Mouse (Mus musculus): ENCODE data around the gene Tnf. TPM values are rescaled to one million over a fixed set of nuclear protein-coding genes. Genes with fewer than 3 reads are reported as not detected.

The Tnf gene
- polyA plus RNA-seq, 1 experiment, result 1.8 TPM

DNA sequence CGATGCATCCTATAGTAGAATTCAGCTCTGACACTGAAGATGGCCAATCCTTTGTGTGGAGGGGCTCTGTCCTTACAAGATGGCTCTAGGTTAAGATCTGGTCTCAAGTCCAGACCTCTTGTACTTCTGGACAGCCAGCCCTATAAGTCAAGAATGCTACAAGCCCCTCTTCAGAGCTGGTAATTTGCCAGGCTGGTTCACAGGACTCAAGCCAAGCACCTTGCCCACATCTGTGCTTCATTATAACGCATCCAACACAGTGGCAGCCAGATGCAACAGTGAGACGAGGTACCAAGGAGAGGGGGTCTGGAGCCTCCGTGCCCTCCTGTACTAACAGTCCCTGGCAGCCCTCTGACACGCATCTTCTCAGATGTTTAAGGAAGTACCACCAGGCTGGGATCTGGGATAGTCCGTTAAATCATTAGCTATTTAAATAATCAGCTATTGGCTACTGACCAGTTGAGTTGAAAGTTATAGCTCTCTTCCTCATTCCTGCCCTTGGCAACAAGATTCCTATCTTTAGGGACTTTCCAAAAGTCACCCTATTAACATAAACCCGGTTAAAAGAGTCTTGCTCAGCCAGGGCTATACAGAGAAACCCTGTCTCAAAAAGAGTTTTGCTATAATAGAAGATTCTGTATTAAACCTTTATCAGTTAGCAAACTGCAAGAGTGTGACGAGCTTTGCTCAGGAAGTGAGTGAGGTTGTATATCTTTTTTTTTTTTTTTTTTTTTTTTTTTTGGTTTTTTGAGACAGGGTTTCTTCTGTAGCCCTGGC lies 27.4 kb downstream of the Tnf start:
- Histone ChIP-seq H3K36me3 (ENCODE audit: control insufficient read depth, insufficient read depth, low read length) (no peaks in the 10 kb centered on the region), H3K27ac (ENCODE audit: insufficient read depth, low read depth, low read length) (peak overlapping the region; percentile 79), H3K4me3 (ENCODE audit: low read depth, low read length) (no peak overlapping the region), H3K4me1 (ENCODE audit: control insufficient read depth, insufficient read depth, insufficient read length, low read length) (peaks cover 18% of the 10 kb centered on the region), H3K27me3 (ENCODE audit: control insufficient read depth, insufficient read depth, low read length) (no peaks in the 10 kb centered on the region)
- 15% methylated on average over 8 of the region's 8 CpGs for WGBS
- TF ChIP-seq CTCF (IDR thresholded peaks at IDR 0.05; ENCODE audit: extremely low read depth, insufficient read length, insufficient replicate concordance, low read depth, low read length) (no peak), POLR2A (IDR thresholded peaks at IDR 0.05; ENCODE audit: low read depth, low read length) (no peak)

DNA sequence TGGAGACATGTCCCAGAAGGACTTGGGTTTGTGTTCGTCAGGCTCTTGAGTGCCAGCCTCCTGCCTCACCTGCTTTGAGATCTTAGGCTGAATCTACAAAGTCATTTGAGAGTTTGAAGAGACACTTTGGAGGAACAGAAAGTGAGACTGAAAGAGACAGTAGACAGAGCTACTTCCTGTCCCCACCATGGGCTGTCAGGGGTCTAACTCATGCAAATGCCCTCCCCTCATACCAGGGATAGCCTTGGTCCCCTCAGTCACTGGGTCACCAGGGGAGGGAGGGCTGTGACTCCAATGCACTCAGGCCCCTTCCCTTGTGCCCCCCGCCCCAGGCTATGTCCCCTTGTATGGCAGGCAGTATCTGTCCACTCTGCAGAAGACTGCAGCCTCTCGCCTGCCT lies 28.5 kb downstream of the Tnf start:
- WGBS, result 74% methylated on average over 3 of the region's 3 CpGs
- TF ChIP-seq CTCF (IDR thresholded peaks at IDR 0.05; ENCODE audit: extremely low read depth, insufficient read length, insufficient replicate concordance, low read depth, low read length), result no peak
- no peak for TF ChIP-seq POLR2A (IDR thresholded peaks at IDR 0.05; ENCODE audit: low read depth, low read length)
- Histone ChIP-seq H3K27me3 (ENCODE audit: control insufficient read depth, insufficient read depth, low read length) (no peaks in the 10 kb centered on the region), H3K36me3 (ENCODE audit: control insufficient read depth, insufficient read depth, low read length) (no peaks in the 10 kb centered on the region), H3K27ac (ENCODE audit: insufficient read depth, low read depth, low read length) (peak overlapping the region; percentile 79), H3K4me1 (ENCODE audit: control insufficient read depth, insufficient read depth, insufficient read length, low read length) (peaks cover 18% of the 10 kb centered on the region), H3K4me3 (ENCODE audit: low read depth, low read length) (no peak overlapping the region)

DNA sequence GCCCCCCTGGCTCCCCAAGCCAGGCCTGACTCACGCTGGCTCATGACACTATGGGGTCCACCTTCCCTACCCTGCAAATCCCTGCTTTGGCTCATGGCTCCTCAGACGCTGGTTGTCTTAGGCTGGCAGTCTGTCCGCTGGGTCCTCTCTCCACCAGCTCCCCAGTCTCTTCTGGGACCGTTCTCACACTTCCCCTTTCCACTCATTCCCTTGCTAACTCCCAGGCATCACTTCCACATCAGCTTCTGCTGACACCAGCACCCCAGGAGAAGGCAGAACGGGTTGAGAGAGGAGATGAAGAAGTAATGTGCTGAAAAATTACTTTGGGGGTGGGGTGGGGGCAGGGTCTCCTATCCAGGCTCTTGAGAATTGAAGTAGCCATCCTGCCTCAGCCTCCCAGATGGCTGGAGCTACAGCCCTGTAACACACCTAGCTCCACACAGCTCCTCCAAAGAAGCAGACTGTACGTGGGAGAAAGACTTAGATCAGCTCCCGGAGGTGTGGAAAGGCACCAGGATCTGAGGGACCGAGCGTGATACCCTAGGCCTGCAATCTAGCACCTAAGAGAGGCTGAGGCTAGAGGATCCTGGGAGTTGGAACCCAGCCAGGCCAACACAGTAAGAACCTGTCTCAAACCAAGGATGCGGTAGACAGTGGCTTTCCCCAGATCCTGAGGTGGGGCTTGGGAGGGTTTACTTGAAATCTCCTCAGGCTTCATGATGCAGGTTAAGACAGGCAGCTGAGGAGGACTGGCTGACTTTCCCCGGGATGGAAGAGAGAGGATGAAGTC lies 29.2 kb downstream of the Tnf start:
- H3K36me3 ChIP-seq (ENCODE audit: control insufficient read depth, insufficient read depth, low read length), result no peaks in the 10 kb centered on the region
- H3K27me3 ChIP-seq (ENCODE audit: control insufficient read depth, insufficient read depth, low read length), result no peaks in the 10 kb centered on the region
- H3K4me3 ChIP-seq (ENCODE audit: low read depth, low read length), result peak overlapping the region; percentile 39
- 73% methylated on average over 11 of the region's 11 CpGs for WGBS
- TF ChIP-seq CTCF (IDR thresholded peaks at IDR 0.05; ENCODE audit: extremely low read depth, insufficient read length, insufficient replicate concordance, low read depth, low read length), result no peak
- no peak for TF ChIP-seq POLR2A (IDR thresholded peaks at IDR 0.05; ENCODE audit: low read depth, low read length)
- peaks cover 18% of the 10 kb centered on the region for H3K4me1 ChIP-seq (ENCODE audit: control insufficient read depth, insufficient read depth, insufficient read length, low read length)
- H3K27ac ChIP-seq (ENCODE audit: insufficient read depth, low read depth, low read length), result peak overlapping the region; percentile 79

- WGBS, result 10% methylated on average over 4 of the region's 4 CpGs
- H3K27me3 ChIP-seq (ENCODE audit: control insufficient read depth, insufficient read depth, low read length), result no peaks in the 10 kb centered on the region
- no peak for TF ChIP-seq POLR2A (IDR thresholded peaks at IDR 0.05; ENCODE audit: low read depth, low read length)
- peak; percentile 32; the same call in 1 of the 2 replicates for TF ChIP-seq CTCF (IDR thresholded peaks at IDR 0.05; ENCODE audit: extremely low read depth, insufficient read length, insufficient replicate concordance, low read depth, low read length)
- H3K4me1 ChIP-seq (ENCODE audit: control insufficient read depth, insufficient read depth, insufficient read length, low read length), result peaks cover 17% of the 10 kb centered on the region
- H3K4me3 ChIP-seq (ENCODE audit: low read depth, low read length), result no peak overlapping the region
- no peaks in the 10 kb centered on the region for H3K36me3 ChIP-seq (ENCODE audit: control insufficient read depth, insufficient read depth, low read length)
- H3K27ac ChIP-seq (ENCODE audit: insufficient read depth, low read depth, low read length), result no peak overlapping the region
Observed at GRCm38 (mm10) chr17:35168541-35169207, 33.1 kb downstream of the Tnf start.

- no peaks in the 10 kb centered on the region for H3K36me3 ChIP-seq (ENCODE audit: control insufficient read depth, insufficient read depth, low read length)
- H3K4me3 ChIP-seq (ENCODE audit: low read depth, low read length), result no peak overlapping the region
- H3K27ac ChIP-seq (ENCODE audit: insufficient read depth, low read depth, low read length), result no peak overlapping the region
- H3K27me3 ChIP-seq (ENCODE audit: control insufficient read depth, insufficient read depth, low read length), result no peaks in the 10 kb centered on the region
- no peak for TF ChIP-seq CTCF (IDR thresholded peaks at IDR 0.05; ENCODE audit: extremely low read depth, insufficient read length, insufficient replicate concordance, low read depth, low read length)
- WGBS, result 88% methylated on average over 7 of the region's 7 CpGs
- peaks cover 13% of the 10 kb centered on the region for H3K4me1 ChIP-seq (ENCODE audit: control insufficient read depth, insufficient read depth, insufficient read length, low read length)
Observed at GRCm38 (mm10) chr17:35167794-35168193, 34.0 kb downstream of the Tnf start.

- WGBS, result 66% methylated on average over 8 of the region's 8 CpGs
- no peak overlapping the region for H3K4me3 ChIP-seq (ENCODE audit: low read depth, low read length)
- H3K27ac ChIP-seq (ENCODE audit: insufficient read depth, low read depth, low read length), result no peak overlapping the region
- H3K27me3 ChIP-seq (ENCODE audit: control insufficient read depth, insufficient read depth, low read length), result no peaks in the 10 kb centered on the region
- no peak for TF ChIP-seq POLR2A (IDR thresholded peaks at IDR 0.05; ENCODE audit: low read depth, low read length)
- TF ChIP-seq CTCF (IDR thresholded peaks at IDR 0.05; ENCODE audit: extremely low read depth, insufficient read length, insufficient replicate concordance, low read depth, low read length), result peak; percentile 19; the same call in 1 of the 2 replicates
- H3K4me1 ChIP-seq (ENCODE audit: control insufficient read depth, insufficient read depth, insufficient read length, low read length), result peaks cover 10% of the 10 kb centered on the region; the same call in 1 of the 2 replicates
- peaks cover 7% of the 10 kb centered on the region; the same call in 1 of the 2 replicates for H3K36me3 ChIP-seq (ENCODE audit: control insufficient read depth, insufficient read depth, low read length)
Observed at GRCm38 (mm10) chr17:35166352-35167035, 35.3 kb downstream of the Tnf start.

Measured in small intestine, adult 2 months (tissue).